ENCODE assay signal across 27 mouse cellular contexts in the genomic region with DNA sequence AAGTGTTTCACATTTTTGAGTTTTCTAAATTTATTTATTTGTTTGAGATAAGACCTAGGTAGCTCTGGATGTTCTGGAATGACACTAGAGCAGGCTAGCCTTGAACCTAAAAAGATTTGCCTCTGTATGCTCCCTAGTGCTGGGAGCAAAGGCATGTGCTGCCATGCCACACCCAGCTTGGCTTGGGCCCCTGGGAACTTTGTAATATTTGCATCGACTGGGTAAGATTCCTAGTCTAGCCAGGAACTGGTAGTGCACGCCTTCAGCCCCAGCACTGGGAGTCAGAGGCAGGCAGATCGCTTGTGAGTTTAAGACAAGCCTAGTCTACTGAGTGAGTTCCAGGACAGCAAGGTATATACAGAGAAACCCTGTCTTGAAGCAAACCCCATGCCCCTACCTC.
"Had no signal": no experiment of that assay in that cellular context is flagged by ENCODE, and none has a peak within 500 bp of the region (broad histone marks: within the 10 kb centered on the region; RNA-seq: fewer than 3 reads in every experiment).

No protein-coding gene starts in this region.

- H3K4me1 ChIP-seq: heart, embryonic 13.5 days; heart, embryonic 15.5 days; hindbrain, embryonic 13.5 days; hindbrain, embryonic 15.5 days; kidney, embryonic 15.5 days; limb, embryonic 13.5 days; limb, embryonic 15.5 days; liver, embryonic 13.5 days had no signal

- H3K4me3 ChIP-seq: heart, adult 2 months; heart, embryonic 13.5 days; heart, embryonic 15.5 days; hindbrain, embryonic 13.5 days; hindbrain, embryonic 15.5 days; kidney, embryonic 15.5 days; limb, embryonic 13.5 days; limb, embryonic 15.5 days; liver, embryonic 13.5 days had no signal

- H3K27ac ChIP-seq: heart, adult 2 months; heart, embryonic 13.5 days; heart, embryonic 15.5 days; hindbrain, embryonic 13.5 days; hindbrain, embryonic 15.5 days; hindbrain, postnatal 0 days; kidney, embryonic 15.5 days; kidney, postnatal 0 days; limb, embryonic 13.5 days; limb, embryonic 15.5 days; liver, embryonic 13.5 days had no signal

- H3K4me2 ChIP-seq: heart, embryonic 11.5 days; heart, embryonic 13.5 days; heart, embryonic 15.5 days; hindbrain, embryonic 13.5 days; hindbrain, embryonic 15.5 days; kidney, embryonic 15.5 days; limb, embryonic 13.5 days; limb, embryonic 15.5 days; liver, embryonic 11.5 days; liver, embryonic 13.5 days had no signal

- H3K27me3 ChIP-seq: heart, embryonic 13.5 days; heart, embryonic 15.5 days; hindbrain, embryonic 13.5 days; hindbrain, embryonic 15.5 days; kidney, embryonic 15.5 days; limb, embryonic 13.5 days; limb, embryonic 15.5 days; liver, embryonic 13.5 days had no signal

- ATAC-seq: hindbrain, postnatal 0 days; intestine, embryonic 16.5 days had no signal

- DNase-seq: gastrocnemius, postnatal 14 days; gastrocnemius, postnatal 36 days; heart, adult 11 months; heart, adult 2 months; heart, postnatal 14 days; heart, postnatal 36 days; kidney, adult 11 months; kidney, adult 2 months; kidney, adult 9 months; kidney, postnatal 14 days; kidney, postnatal 36 days; layer of hippocampus, adult 9-11 months; layer of hippocampus, postnatal 36 days; left cerebral cortex, postnatal 4 days; liver, embryonic 13.5 days had no signal

- H3K9me3 ChIP-seq: heart, embryonic 13.5 days; heart, embryonic 15.5 days; hindbrain, embryonic 13.5 days; hindbrain, embryonic 15.5 days; kidney, embryonic 15.5 days; limb, embryonic 13.5 days; limb, embryonic 15.5 days; liver, embryonic 13.5 days had no signal

- H3K9ac ChIP-seq: heart, embryonic 13.5 days; heart, embryonic 15.5 days; hindbrain, embryonic 13.5 days; hindbrain, embryonic 15.5 days; kidney, embryonic 15.5 days; limb, embryonic 13.5 days; limb, embryonic 15.5 days; liver, embryonic 13.5 days had no signal
